Mouse (Mus musculus) natural killer cell, adult 2 months (primary cell): ENCODE measurements around the gene Met.
A peak's percentile ranks its signal among the peaks of the same experiment; 100 is the strongest.

Experiments used
- DNase-seq, 2 experiments: peaks; one replicate each; pipeline ENCODE4 v3.0.0; 2022; ENCODE audit warnings: low spot score in 2 of 2

Gene Met

GRCm38 (mm10) chr6:17549645-17550044 is 86.0 kb downstream of the Met start:
- DNase-seq, result no peak

- no peak for DNase-seq
Observed at GRCm38 (mm10) chr6:17554263-17554662, 90.7 kb downstream of the Met start.

GRCm38 (mm10) chr6:17554757-17555156 is 91.2 kb downstream of the Met start:
- no peak for DNase-seq

- no peak for DNase-seq
Observed at GRCm38 (mm10) chr6:17555719-17556118, 92.1 kb downstream of the Met start.

- DNase-seq, result no peak
Observed at GRCm38 (mm10) chr6:17559657-17560056, 96.1 kb downstream of the Met start.

GRCm38 (mm10) chr6:17561347-17561746 is 97.7 kb downstream of the Met start:
- DNase-seq, result no peak

GRCm38 (mm10) chr6:17561886-17562285 is 98.3 kb downstream of the Met start:
- no peak for DNase-seq

- no peak for DNase-seq
Observed at GRCm38 (mm10) chr6:17562472-17563088, 99.0 kb downstream of the Met start.

- DNase-seq, result no peak
Observed at GRCm38 (mm10) chr6:17568702-17569352, 105.2 kb downstream of the Met start.

GRCm38 (mm10) chr6:17573227-17573626 is 109.6 kb downstream of the Met start:
- DNase-seq, result no peak

- DNase-seq, result no peak
Observed at GRCm38 (mm10) chr6:17573732-17574131, 110.1 kb downstream of the Met start.

GRCm38 (mm10) chr6:17578092-17578760 is 114.6 kb downstream of the Met start:
- DNase-seq, result no peak

- no peak for DNase-seq
Observed at GRCm38 (mm10) chr6:17580349-17580748, 116.7 kb downstream of the Met start.

- peak in 1 of 2 experiments; percentile 9 for DNase-seq
Observed at GRCm38 (mm10) chr6:17583982-17584381, 120.4 kb downstream of the Met start.

GRCm38 (mm10) chr6:17589049-17589952 is 125.7 kb downstream of the Met start:
- DNase-seq, result peak; percentile 33 to 69

- no peak for DNase-seq
Observed at GRCm38 (mm10) chr6:17589953-17590627, 126.5 kb downstream of the Met start.

GRCm38 (mm10) chr6:17593971-17594370 is 130.4 kb downstream of the Met start:
- DNase-seq, result no peak

GRCm38 (mm10) chr6:17595712-17596462 is 132.3 kb downstream of the Met start:
- DNase-seq, result no peak

- DNase-seq, result no peak
Observed at GRCm38 (mm10) chr6:17599373-17599772, 135.8 kb downstream of the Met start.

GRCm38 (mm10) chr6:17601526-17601925 is 137.9 kb downstream of the Met start:
- no peak for DNase-seq

GRCm38 (mm10) chr6:17606915-17607314 is 143.3 kb downstream of the Met start:
- no peak for DNase-seq
